Mouse (Mus musculus) right cerebral cortex, adult 2 months (tissue): ENCODE data around the gene Sowaha.

Experiments used
- DNase-seq, 2 experiments: peaks; one replicate each; pipeline ENCODE4 v3.0.0; 2021 to 2022; ENCODE audit warnings: low spot score in 2 of 2

Gene Sowaha

GRCm38 (mm10) chr11:53479783-53480301, at the start of gene Sowaha, which contains the start of gene Gm9945:
Gene Sowaha (minus strand): TSS chr11:53480274.
Gene Gm9945 (plus strand): TSS chr11:53480166.
- peak; percentile 79 to 80 for DNase-seq

GRCm38 (mm10) chr11:53529253-53529557, 49.1 kb upstream of the Sowaha start:
- peak; percentile 59 to 70 for DNase-seq

GRCm38 (mm10) chr11:53528397-53529252, 48.6 kb upstream of the Sowaha start:
- no peak for DNase-seq

- DNase-seq, result no peak
These were observed 45.4 kb upstream of the Sowaha start for GRCm38 (mm10) chr11:53525461-53525860.

GRCm38 (mm10) chr11:53524905-53525304, 44.8 kb upstream of the Sowaha start:
- no peak for DNase-seq

- no peak for DNase-seq
These were observed 43.7 kb upstream of the Sowaha start for GRCm38 (mm10) chr11:53523545-53524405.

- DNase-seq, result peak; percentile 78 to 80
These were observed 42.9 kb upstream of the Sowaha start for GRCm38 (mm10) chr11:53522930-53523329.

- no peak for DNase-seq
These were observed 42.3 kb upstream of the Sowaha start for GRCm38 (mm10) chr11:53522362-53522761.

- no peak for DNase-seq
These were observed 41.7 kb upstream of the Sowaha start for GRCm38 (mm10) chr11:53521821-53522131.

GRCm38 (mm10) chr11:53521120-53521820, 41.2 kb upstream of the Sowaha start:
- DNase-seq, result peak in 1 of 2 experiments; percentile 49

GRCm38 (mm10) chr11:53520122-53520978, 40.3 kb upstream of the Sowaha start:
- DNase-seq, result peak; percentile 73 to 77

- peak; percentile 57 to 66 for DNase-seq
These were observed 39.4 kb upstream of the Sowaha start, which contains the start of gene Sept8 for GRCm38 (mm10) chr11:53519207-53520121. Gene Sept8 (plus strand): TSS chr11:53519257.

- no peak for DNase-seq
These were observed 38.7 kb upstream of the Sowaha start for GRCm38 (mm10) chr11:53518759-53519158.

- DNase-seq, result no peak
These were observed 36.9 kb upstream of the Sowaha start for GRCm38 (mm10) chr11:53516775-53517627.

- DNase-seq, result no peak
These were observed 30.3 kb upstream of the Sowaha start for GRCm38 (mm10) chr11:53510351-53510750.

- DNase-seq, result no peak
These were observed 28.5 kb upstream of the Sowaha start for GRCm38 (mm10) chr11:53508591-53508990.

- no peak for DNase-seq
These were observed 28.1 kb upstream of the Sowaha start for GRCm38 (mm10) chr11:53508152-53508551.

- DNase-seq, result no peak
These were observed 27.2 kb upstream of the Sowaha start for GRCm38 (mm10) chr11:53507098-53507805.
